In genomic region chr11:96075177-96075508, GRCm38 (mm10) we compare ENCODE assay signal across 9 mouse cellular contexts. TPM values are rescaled to one million over a fixed set of nuclear protein-coding genes. Genes with fewer than 3 reads are reported as not detected.
DNase-seq lines count a peak whose midpoint lies in the region; ATAC-seq and TF ChIP-seq lines count a peak whose summit lies in the region.
"Had no signal": no experiment of that assay in that cellular context is flagged by ENCODE, and none has a peak within 500 bp of the region (broad histone marks: within the 10 kb centered on the region; RNA-seq: fewer than 3 reads in every experiment).

No protein-coding gene starts in this region.

- H3K27ac ChIP-seq in kidney, embryonic 16.5 days (ENCODE audit: low read length) = peak overlapping the region; percentile 92
- H3K27ac ChIP-seq in embryonic facial prominence, embryonic 15.5 days (replicated peaks) = peak overlapping the region; percentile 76
- peak overlapping the region; percentile 49; the same call in 1 of the 2 replicates for H3K27ac ChIP-seq in limb, embryonic 13.5 days
- peak overlapping the region; percentile 53 for H3K27ac ChIP-seq in olfactory bulb, adult 2 months (ENCODE audit: insufficient read depth, low read depth, low read length)

- H3K36me3 ChIP-seq in kidney, embryonic 16.5 days (ENCODE audit: insufficient read depth, low read length) = peaks cover 19% of the 10 kb centered on the region
- peaks cover 14% of the 10 kb centered on the region for H3K36me3 ChIP-seq in embryonic facial prominence, embryonic 15.5 days
- peaks cover 28% of the 10 kb centered on the region for H3K36me3 ChIP-seq in limb, embryonic 13.5 days

- TF ChIP-seq CTCF in olfactory bulb, adult 2 months (IDR thresholded peaks at IDR 0.05; ENCODE audit: insufficient read depth, low read depth, low read length) = no peak

- peak overlapping the region; percentile 92 for H3K4me3 ChIP-seq in kidney, embryonic 16.5 days (ENCODE audit: low read length)
- H3K4me3 ChIP-seq in embryonic facial prominence, embryonic 15.5 days (replicated peaks) = peak overlapping the region; percentile 91
- H3K4me3 ChIP-seq in limb, embryonic 13.5 days = peak overlapping the region; percentile 81
- peak overlapping the region; percentile 67 for H3K4me3 ChIP-seq in olfactory bulb, adult 2 months (ENCODE audit: insufficient read depth, low read depth, low read length)

- H3K9ac ChIP-seq in kidney, embryonic 16.5 days (replicated peaks; ENCODE audit: low read length) = peak overlapping the region; percentile 94
- peak overlapping the region; percentile 89 for H3K9ac ChIP-seq in embryonic facial prominence, embryonic 15.5 days
- H3K9ac ChIP-seq in limb, embryonic 13.5 days = peak overlapping the region; percentile 83

- H3K9me3 ChIP-seq in kidney, embryonic 16.5 days (ENCODE audit: low read length) = no peaks in the 10 kb centered on the region
- H3K9me3 ChIP-seq in embryonic facial prominence, embryonic 15.5 days (replicated peaks) = no peaks in the 10 kb centered on the region
- no peaks in the 10 kb centered on the region for H3K9me3 ChIP-seq in limb, embryonic 13.5 days

- H3K27me3 ChIP-seq in kidney, embryonic 16.5 days (ENCODE audit: insufficient read depth, low read length) = no peaks in the 10 kb centered on the region
- no peaks in the 10 kb centered on the region for H3K27me3 ChIP-seq in embryonic facial prominence, embryonic 15.5 days
- no peaks in the 10 kb centered on the region for H3K27me3 ChIP-seq in limb, embryonic 13.5 days

- no peak for DNase-seq in kidney, adult 9 months
- DNase-seq in T-cell, adult 2 months (ENCODE audit: low spot score) = peak; percentile 8
- no peak for DNase-seq in layer of hippocampus, postnatal 10 days (ENCODE audit: low spot score in 2 of 2)
- no peak for DNase-seq in right cerebral cortex, postnatal 4 days

- H3K4me2 ChIP-seq in kidney, embryonic 16.5 days (replicated peaks; ENCODE audit: low read depth, low read length) = peak overlapping the region; percentile 91
- H3K4me2 ChIP-seq in embryonic facial prominence, embryonic 15.5 days (replicated peaks) = peak overlapping the region; percentile 77
- peak overlapping the region; percentile 92 for H3K4me2 ChIP-seq in limb, embryonic 13.5 days (replicated peaks)

- H3K4me1 ChIP-seq in kidney, embryonic 16.5 days (ENCODE audit: insufficient read depth, low read length) = peaks cover 11% of the 10 kb centered on the region
- H3K4me1 ChIP-seq in embryonic facial prominence, embryonic 15.5 days = peaks cover 14% of the 10 kb centered on the region
- H3K4me1 ChIP-seq in limb, embryonic 13.5 days = peaks cover 14% of the 10 kb centered on the region
- H3K4me1 ChIP-seq in olfactory bulb, adult 2 months (ENCODE audit: control insufficient read depth, insufficient read depth, low read length) = peaks cover 12% of the 10 kb centered on the region

- no peak for TF ChIP-seq POLR2A in olfactory bulb, adult 2 months (IDR thresholded peaks at IDR 0.05; ENCODE audit: insufficient read depth, low read depth, low read length)

- 0% methylated on average over 15 of the region's 15 CpGs for WGBS in kidney, embryonic 16.5 days
- under 1% methylated on average over 15 of the region's 15 CpGs for WGBS in embryonic facial prominence, embryonic 15.5 days
- under 1% methylated on average over 15 of the region's 15 CpGs for WGBS in limb, embryonic 13.5 days
- WGBS in olfactory bulb, adult 2 months = under 1% methylated on average over 15 of the region's 15 CpGs

- ATAC-seq in kidney, embryonic 16.5 days (ENCODE audit: low FRiP score, low TSS enrichment) = no peak
- no peak for ATAC-seq in embryonic facial prominence, embryonic 15.5 days (ENCODE audit: insufficient number of reproducible peaks, low FRiP score, low TSS enrichment, low read depth)
- no peak for ATAC-seq in limb, embryonic 13.5 days (ENCODE audit: low FRiP score, low read depth)

RNA-seq across cellular contexts. Expression of gene Atp5g1, which starts 0.3 kb away (rescaled TPM):
- polyA plus RNA-seq in kidney, embryonic 16.5 days (2015; fragmentation: Nextera tagmentation; extraction: Ambion mirVana) = 745 and 801 TPM in 2 replicates
- 530 and 547 TPM in 2 replicates for polyA plus RNA-seq in embryonic facial prominence, embryonic 15.5 days (2015; fragmentation: Nextera tagmentation; extraction: Ambion mirVana)
- 424 and 500 TPM in 2 replicates for polyA plus RNA-seq in limb, embryonic 13.5 days (2015; fragmentation: Nextera tagmentation; extraction: Ambion mirVana)
- polyA plus RNA-seq in olfactory bulb, adult 2 months (2012; ENCODE audit: insufficient read depth, insufficient read length, low replicate concordance, missing spikeins) = not detected in 2 replicates
- 100 to 1,000 TPM; 583 to 624 TPM for total RNA-seq in layer of hippocampus, postnatal 10 days (2021)

RNA-seq across cellular contexts. Expression of gene Ube2z, which starts 10.0 kb away (rescaled TPM):
- 38.7 and 42.0 TPM in 2 replicates for polyA plus RNA-seq in kidney, embryonic 16.5 days (2015; fragmentation: Nextera tagmentation; extraction: Ambion mirVana)
- 46.3 and 47.1 TPM in 2 replicates for polyA plus RNA-seq in embryonic facial prominence, embryonic 15.5 days (2015; fragmentation: Nextera tagmentation; extraction: Ambion mirVana)
- 39.2 and 41.4 TPM in 2 replicates for polyA plus RNA-seq in limb, embryonic 13.5 days (2015; fragmentation: Nextera tagmentation; extraction: Ambion mirVana)
- not detected in 2 replicates for polyA plus RNA-seq in olfactory bulb, adult 2 months (2012; ENCODE audit: insufficient read depth, insufficient read length, low replicate concordance, missing spikeins)
- 10 to 100 TPM; 56.6 to 57.8 TPM for total RNA-seq in layer of hippocampus, postnatal 10 days (2021)

RNA-seq across cellular contexts. Expression of gene Calcoco2, which starts 36.6 kb away (rescaled TPM):
- polyA plus RNA-seq in kidney, embryonic 16.5 days (2015; fragmentation: Nextera tagmentation; extraction: Ambion mirVana) = not detected in 2 replicates
- 1.1 and 1.6 TPM in 2 replicates for polyA plus RNA-seq in embryonic facial prominence, embryonic 15.5 days (2015; fragmentation: Nextera tagmentation; extraction: Ambion mirVana)
- not detected in 2 replicates for polyA plus RNA-seq in limb, embryonic 13.5 days (2015; fragmentation: Nextera tagmentation; extraction: Ambion mirVana)
- polyA plus RNA-seq in olfactory bulb, adult 2 months (2012; ENCODE audit: insufficient read depth, insufficient read length, low replicate concordance, missing spikeins) = not detected in 2 replicates
- not detected for total RNA-seq in layer of hippocampus, postnatal 10 days (2021)
- total RNA-seq: neutrophil, adult 5-6 weeks had no signal

RNA-seq across cellular contexts. Expression of gene Snf8, which starts 40.5 kb away (rescaled TPM):
- polyA plus RNA-seq in kidney, embryonic 16.5 days (2015; fragmentation: Nextera tagmentation; extraction: Ambion mirVana) = 93.1 and 96.0 TPM in 2 replicates
- 100 and 103 TPM in 2 replicates for polyA plus RNA-seq in embryonic facial prominence, embryonic 15.5 days (2015; fragmentation: Nextera tagmentation; extraction: Ambion mirVana)
- polyA plus RNA-seq in limb, embryonic 13.5 days (2015; fragmentation: Nextera tagmentation; extraction: Ambion mirVana) = 95.0 and 98.4 TPM in 2 replicates
- polyA plus RNA-seq in olfactory bulb, adult 2 months (2012; ENCODE audit: insufficient read depth, insufficient read length, low replicate concordance, missing spikeins) = not detected in 2 replicates
- 10 to 100 TPM; 91.6 to 93.2 TPM for total RNA-seq in layer of hippocampus, postnatal 10 days (2021)

RNA-seq across cellular contexts. Expression of gene Gip, which starts 50.8 kb away (rescaled TPM):
- polyA plus RNA-seq in kidney, embryonic 16.5 days (2015; fragmentation: Nextera tagmentation; extraction: Ambion mirVana) = not detected in 2 replicates
- polyA plus RNA-seq in embryonic facial prominence, embryonic 15.5 days (2015; fragmentation: Nextera tagmentation; extraction: Ambion mirVana) = not detected in 2 replicates
- polyA plus RNA-seq in limb, embryonic 13.5 days (2015; fragmentation: Nextera tagmentation; extraction: Ambion mirVana) = not detected in 2 replicates
- not detected in 2 replicates for polyA plus RNA-seq in olfactory bulb, adult 2 months (2012; ENCODE audit: insufficient read depth, insufficient read length, low replicate concordance, missing spikeins)
- not detected for total RNA-seq in layer of hippocampus, postnatal 10 days (2021)
- total RNA-seq: neutrophil, adult 5-6 weeks had no signal
